Mouse (Mus musculus): ENCODE results near the gene Abhd17c. TPM values are rescaled to one million over a fixed set of nuclear protein-coding genes. Genes with fewer than 3 reads are reported as not detected.
A peak's percentile ranks its signal among the peaks of the same experiment; 100 is the strongest.
"Not testable (repeated sequence)": the region's sequence is repeated elsewhere in the genome, so short reads cannot be mapped to it uniquely, and the experiment has no call there.

The Abhd17c gene
- total RNA-seq (2022): 10 to 100 TPM in 1 of 4 experiments, 1 to 10 TPM in 3; 8.5 to 10.2 (median 8.9) TPM

DNA sequence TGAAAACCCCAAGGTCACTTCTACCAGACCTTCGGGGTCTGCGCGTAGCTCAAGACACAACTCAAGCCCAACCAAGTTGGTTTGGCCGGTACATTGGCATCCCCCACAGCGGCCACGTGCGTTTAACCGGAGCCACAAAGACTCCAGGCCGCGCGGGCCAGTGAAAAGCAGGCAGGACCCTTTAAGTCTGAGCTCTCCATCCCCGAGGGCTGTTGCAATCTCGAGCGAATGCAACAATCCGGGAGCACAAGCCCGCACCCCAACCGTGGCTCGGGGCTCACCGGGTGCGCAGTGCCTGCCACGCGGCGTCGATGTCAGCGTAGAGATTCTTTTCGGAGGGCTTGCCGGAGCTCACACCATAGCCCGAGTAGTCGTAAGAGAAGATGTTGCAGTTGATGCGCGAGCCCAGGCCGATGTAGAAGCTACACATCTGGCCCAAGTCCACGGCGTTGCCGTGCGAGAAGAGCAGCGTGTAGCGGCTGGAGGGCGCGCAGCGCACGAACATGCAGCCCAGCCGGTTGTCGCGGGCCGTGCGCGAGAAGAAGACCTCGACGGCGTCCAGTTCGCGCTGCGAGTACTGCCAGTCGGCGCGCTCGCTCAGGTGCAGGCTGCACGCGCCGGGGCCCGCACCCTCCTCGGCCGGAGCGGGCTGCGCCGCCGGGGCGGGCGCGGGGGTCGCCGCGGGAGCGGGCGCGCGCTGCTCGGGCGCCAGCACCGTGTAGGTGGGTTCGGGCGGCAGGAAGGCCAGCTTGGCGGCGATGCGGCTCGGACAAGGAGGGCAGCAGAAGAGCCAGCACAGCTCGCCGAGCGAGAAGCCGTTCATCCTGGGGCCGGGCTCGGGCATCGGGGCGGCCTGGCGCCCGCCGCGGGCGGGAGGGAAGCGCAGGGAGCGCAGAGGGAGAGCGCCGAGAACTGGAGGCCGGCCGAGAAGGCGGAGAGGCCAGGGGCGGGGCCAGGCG, at the start of gene Abhd17c:
Gene Abhd17c, minus strand, starts transcription at position 893 of the 959 bp plus-strand sequence.
- DNase-seq (ENCODE audit: low spot score in 2 of 2): peak in 1 of 2 experiments; percentile 14

DNA sequence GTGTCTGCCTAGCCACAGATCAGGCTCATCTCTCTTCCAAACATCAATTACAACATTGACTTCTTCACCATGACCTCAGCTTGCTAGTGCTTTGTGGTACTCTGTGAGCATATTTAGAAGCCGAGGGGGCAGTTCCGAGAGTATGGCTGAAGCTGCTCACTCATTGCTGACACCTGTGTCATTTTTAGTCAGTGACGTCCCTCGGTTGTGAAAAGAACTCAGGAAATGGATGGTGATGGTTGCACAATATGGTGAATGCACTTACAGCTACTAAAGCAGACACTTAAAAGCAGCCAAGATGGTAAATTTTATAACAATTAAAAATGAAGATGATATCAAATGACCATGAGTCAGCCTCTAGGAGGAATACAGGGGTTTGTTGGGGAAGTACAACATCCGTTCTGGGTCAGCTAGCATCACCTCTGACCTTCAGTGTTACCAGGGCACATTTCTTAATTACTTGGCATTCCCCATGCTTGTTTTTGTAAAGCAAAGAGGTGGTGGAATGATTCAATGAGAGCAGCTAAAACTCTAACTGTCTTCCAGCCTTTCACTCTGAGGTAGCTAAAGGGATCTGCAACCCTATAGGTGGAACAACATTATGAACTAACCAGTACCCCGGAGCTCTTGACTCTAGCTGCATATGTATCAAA, 45.6 kb upstream of the Abhd17c start:
- DNase-seq (ENCODE audit: low spot score in 2 of 2): no peak

DNA sequence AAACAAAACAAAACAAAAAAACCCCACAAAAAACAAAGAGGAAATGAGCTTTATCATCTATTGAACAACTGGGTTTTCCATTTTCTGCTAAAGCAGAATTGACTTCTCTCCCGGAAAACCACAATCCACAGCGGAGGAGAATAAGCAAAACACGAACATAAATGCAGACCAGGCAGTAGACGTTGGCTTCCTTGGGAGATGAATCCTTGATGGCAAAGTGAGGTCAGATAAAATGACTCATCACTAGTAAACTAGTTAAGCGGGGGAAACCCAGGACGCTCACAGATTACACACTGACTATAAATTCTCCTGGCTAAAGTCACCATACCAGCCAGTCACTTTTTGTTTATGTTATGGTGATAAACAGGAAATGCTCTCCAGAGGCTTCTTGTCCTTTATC, 44.5 kb upstream of the Abhd17c start:
- no peak for DNase-seq (ENCODE audit: low spot score in 2 of 2)

DNA sequence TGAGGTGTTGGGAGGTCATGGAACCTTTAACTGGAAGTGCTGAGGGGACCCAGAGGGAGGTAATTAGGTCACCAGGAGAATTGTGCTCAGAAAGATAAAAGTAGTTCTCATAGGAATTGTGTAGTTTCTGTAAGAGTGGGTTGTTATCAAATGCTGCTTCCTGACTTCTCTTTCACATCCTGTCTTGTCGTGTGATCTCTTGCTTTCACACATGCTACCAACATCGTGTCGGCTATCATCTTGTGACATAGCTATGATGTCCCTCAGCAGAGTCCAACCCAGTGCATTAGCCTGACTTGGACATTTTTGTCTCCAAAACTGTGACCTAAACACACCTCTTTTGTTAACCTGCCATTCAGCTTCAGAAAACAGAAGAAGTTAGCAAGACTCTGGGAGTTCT, 40.6 kb upstream of the Abhd17c start:
- DNase-seq (ENCODE audit: low spot score in 2 of 2): no peak

DNA sequence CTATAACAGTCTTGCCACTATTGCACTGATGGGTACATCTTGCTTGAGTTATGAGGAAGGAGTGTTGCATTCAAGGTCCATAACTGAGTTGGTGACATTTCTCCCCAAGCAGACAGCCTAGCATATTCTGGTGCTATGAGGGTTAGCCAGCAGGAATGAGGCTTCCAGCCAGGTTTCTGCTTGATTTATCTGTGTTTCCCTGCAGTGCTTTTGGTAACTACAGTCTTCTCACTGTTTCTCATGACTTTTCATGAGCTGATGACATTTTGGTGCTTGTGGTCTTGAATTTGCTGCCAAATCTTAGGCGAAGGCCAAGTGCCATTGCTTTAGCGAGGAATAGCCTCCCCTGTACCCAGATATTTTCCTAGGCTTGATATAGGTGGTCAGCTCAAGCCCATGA, 39.8 kb upstream of the Abhd17c start:
- DNase-seq (ENCODE audit: low spot score in 2 of 2): no peak

DNA sequence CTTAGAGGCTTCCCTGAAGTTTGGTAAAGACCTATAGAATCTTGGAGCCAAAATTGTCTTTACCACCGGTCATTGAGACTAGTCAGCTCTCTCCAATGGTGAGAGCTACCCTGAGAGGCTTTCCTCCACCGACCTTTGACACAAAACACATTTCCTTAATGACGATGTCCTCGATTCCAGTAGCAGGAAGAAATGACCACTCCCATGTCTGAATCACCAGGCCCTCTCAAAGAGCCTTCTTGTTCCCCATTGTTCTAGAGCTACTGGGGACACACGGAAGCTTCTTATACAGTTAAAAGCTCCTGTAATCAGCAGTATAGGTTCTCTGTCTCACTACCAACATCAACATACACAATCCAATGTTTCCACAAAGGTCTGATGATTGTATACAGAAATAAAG, 36.5 kb upstream of the Abhd17c start:
- DNase-seq (ENCODE audit: low spot score in 2 of 2): no peak

DNA sequence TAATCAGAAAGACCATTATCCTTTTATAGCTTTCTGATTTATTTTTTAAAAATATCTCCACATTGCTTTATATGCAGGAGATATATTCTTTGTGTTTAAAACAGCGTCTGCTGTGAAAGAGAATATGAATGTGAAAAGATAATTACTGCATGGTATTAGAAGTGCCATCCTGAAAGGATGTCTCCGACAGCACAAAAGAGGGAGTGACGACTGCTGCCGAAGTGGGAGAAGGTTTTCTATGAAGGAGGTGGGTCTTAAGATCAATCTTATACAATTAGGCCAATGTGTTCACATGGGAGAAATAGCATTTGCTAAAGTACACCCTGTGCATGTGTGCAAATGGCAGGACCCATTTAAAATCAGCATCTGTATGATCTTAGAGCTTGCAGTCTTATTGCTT, 33.5 kb upstream of the Abhd17c start:
- DNase-seq (ENCODE audit: low spot score in 2 of 2): no peak

DNA sequence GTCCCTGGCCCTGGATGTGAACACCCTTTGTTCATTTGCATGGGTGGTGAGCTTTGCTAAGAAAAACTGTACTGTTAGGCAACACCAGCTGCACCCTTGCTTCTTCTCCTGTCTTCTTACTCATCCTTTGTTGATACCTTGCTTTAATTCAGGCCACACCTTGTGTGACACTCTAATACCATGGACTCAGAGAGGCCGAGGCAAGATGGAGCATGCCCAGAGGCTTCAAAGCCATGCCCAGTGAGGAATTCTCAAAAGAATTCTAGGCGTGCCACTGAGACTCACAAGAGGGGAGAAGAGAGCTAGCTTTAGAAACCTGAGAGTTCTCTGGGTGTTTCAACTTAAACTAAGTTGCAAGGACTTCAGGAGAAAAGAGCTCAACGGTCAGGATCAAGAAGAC, 33.0 kb upstream of the Abhd17c start:
- no peak for DNase-seq (ENCODE audit: low spot score in 2 of 2)

DNA sequence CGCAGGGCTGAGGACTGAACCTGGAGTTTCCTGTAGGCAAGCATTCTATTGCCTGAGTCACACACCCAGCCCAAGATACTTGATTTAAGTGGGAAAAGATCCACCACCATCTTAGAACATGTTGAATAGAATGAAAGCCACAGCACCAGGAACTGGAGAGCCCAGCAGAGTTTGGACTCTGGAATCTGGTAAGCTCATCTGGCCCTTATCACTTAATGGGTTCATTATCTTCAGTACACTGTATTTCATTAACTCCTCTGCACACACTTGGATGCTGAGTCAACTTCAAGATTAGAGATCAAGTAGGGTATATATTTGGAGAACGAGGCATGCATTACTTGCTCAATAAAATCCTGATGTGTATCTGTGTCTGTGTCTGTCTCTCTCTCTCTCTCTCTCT, 27.1 kb upstream of the Abhd17c start:
- not testable (repeated sequence) for DNase-seq (ENCODE audit: low spot score in 2 of 2)

DNA sequence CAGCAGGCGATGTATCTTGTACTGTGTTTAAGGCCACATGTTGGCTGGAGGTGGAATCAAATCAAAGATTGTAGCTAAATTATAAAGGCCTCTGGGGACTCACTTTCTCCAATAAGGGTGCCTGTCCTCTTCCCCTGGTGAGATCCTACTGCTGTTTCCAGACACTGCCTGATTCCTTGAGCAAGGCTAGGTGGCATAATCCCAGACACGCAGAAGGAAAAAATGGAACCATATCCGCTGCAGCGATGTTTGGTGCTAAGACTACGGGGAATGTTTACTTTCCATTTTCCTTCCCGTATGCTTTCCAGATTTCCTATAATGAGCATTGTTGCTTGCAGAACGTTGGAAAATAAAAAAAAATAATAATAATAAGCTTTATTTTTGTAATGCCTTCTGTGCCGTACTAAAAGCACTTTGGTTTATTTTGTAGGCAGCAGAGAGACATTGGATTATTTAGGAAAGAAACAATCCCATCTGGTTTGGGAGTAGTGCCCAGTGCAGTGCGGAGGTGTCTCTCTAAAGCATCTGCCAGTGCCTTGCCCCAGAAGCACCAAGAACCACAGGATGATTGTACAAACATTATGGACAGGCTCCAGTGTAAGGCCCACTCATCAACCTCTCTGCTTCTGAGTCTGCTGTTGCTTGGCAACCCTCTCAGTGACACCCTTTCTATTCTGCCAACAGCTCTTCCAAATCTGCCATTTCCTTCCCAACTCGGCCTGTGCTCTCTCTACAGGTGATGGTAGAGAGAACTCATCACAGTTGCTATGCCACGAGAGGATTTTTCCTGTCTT, 23.2 kb upstream of the Abhd17c start:
- DNase-seq (ENCODE audit: low spot score in 2 of 2): no peak

DNA sequence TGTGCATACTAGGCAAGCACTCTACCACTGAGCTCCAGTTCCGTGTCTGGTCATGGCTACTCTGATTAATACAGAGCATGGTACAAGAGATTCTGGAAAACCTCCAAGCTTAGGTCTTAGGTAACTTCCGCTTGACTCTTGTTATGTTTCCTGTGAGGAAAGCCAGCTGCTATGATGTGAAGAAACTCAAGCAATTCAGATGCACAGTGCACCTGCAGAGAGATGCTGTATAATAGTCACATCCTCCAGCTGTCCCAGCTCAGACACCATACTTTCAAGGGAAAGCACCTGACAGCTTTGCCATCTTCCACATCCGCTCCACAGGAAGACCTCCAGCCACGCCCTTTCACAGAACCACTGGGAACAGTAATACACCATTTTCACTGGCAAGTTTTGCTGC, 21.7 kb upstream of the Abhd17c start:
- no peak for DNase-seq (ENCODE audit: low spot score in 2 of 2)

DNA sequence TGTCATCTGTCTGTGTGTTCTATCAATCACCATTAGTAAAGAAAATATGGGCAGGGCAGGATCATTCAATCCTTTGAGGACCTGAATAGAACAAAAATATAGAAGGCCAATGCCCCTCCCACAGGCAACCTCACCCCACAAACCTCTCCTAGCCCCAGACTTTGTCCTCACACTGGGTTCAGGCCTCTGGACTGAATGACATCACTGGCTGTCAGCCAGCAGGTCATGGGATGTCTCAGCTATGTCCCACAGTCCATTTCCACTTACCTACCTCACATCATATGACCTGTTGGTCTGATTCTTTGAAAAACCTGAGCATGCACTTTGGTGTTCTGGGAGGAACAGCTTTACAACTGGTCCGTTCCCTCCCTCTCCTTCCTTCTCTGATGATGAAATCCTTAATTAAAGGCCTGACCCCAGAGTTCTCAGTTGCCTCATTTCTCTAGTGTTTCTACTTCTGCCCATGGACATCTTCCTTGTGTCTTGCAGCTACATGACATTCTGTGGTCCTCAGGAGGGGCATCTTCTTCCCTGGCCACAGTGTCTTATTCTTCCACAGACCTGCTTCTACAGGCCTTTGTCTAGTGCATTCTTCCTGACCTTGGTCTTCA, 19.6 kb upstream of the Abhd17c start:
- DNase-seq (ENCODE audit: low spot score in 2 of 2): no peak

DNA sequence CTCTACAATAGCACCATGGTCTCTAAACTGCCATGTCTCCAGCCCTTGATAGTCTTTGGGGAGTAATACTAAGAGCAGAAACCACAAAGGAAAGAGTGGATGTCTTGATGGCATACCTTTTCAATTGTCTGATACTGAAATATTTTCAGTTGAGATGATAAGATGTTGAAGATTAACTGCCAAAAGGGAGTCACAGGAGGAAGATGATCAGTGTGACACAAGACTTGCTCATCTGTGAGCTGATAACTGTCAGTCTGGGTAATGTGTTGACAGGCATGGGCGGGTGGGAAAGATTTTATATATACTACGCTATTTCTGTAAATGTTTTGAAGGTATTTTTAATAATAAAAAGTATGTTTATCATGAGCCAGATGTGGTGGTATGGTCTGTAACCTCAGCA, 16.7 kb upstream of the Abhd17c start:
- no peak for DNase-seq (ENCODE audit: low spot score in 2 of 2)

DNA sequence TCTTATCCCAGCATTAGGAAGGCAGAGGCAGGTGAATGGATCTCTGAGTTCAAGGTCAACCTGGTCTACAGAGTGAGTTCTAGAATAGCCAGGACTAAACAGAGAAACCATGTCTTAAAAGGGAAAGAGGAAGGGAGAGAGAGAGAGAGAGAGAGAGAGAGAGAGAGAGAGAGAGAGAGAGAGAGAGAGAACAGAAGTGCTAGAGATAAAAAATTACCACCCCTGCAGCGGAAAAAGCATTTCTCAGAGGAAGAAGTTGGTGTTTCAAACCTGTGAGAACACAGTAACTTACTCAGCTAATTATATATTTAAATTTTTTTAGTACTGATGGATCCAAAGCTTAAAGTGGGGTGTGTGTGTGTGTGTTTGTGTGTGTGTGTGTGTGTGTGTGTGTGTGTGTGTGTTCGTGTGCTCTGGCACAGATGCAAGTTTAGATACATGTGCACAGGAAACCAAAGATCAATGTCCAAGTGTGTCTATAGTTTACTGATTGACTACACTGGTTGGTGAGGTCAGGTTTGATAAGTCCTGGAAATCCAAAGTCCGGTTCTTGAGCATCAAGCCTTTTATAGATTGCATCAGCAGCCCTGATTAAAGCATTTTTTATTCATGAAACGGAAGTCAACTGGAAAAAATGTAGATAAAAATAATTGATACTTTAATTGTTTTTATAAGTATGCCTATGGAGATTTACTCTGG, 15.2 kb upstream of the Abhd17c start:
- DNase-seq (ENCODE audit: low spot score in 2 of 2): no peak

DNA sequence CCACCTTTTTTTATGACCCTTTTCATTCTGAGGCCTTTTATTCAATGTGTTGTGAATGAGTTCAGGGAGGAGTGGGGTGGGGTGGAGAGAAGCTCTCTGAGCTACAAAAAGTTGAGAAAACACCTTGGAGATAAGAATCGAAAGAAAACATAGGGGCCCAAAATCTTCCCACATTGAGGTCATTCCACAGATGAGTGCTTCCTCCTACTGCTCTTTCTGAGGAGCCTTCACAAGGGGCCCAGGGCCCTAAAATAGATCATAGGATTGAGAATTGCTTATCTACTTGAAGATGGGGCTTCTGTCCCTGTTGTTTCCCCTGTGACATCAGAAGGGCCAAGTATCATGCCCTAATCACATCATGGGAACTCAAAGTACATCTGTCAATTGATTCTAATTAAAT, 14.3 kb upstream of the Abhd17c start:
- DNase-seq (ENCODE audit: low spot score in 2 of 2): no peak

DNA sequence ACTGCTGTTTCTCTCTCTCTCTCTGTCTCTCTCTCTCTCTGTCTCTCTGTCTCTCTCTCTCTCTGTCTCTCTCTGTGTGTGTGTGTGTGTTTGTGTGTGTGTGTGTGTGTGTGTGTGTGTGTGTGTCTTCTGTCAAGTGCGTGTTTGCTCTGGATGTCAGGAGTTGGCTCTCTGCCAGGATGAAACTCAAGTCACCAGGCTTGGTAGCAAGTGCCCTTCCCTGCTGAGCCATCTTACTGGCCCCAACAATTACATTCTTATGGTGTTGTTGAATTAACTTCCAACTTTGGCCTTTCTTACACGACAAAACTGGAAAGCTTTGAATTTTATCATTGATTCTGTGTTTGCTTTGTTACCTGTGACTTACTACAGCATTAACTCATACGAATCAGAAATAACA, 13.6 kb upstream of the Abhd17c start:
- no peak for DNase-seq (ENCODE audit: low spot score in 2 of 2)

DNA sequence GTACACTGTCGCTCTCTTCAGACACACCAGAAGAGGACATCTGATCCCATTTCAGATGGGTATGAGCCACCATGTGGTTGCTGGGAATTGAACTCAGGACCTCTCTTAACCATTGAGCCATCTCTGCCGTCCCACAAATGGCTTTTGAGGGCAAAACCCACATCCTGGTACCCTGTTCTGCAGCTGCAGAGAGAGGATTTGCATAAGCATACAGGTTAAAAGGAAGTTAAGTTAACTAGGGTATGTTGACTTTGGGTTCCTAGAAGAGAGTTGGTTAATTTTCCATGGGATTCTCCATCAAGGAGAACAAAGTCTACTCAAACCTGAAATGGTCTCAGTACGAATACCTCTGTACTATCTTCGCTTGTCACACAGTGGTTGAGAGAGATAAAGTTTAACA, 13.2 kb upstream of the Abhd17c start:
- no peak for DNase-seq (ENCODE audit: low spot score in 2 of 2)

DNA sequence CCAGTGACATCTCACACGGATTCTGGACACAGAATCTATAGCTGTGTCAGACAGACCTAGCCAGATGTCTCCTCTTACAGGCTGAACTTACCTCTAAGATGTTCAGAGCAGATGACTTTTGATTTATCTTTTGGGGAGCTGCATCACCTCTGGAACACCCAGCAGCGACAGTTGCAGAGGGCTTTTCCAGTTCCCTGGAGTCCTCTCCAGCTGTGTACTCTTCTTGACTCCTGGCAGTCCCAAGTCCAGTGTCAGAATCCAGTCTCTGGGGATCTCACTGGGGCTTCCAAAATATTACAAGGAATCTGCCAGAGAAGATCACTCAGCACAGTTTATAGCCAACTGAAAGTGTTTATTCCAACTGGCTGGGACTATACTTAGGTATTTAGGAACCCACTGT, 12.7 kb upstream of the Abhd17c start:
- DNase-seq (ENCODE audit: low spot score in 2 of 2): no peak

DNA sequence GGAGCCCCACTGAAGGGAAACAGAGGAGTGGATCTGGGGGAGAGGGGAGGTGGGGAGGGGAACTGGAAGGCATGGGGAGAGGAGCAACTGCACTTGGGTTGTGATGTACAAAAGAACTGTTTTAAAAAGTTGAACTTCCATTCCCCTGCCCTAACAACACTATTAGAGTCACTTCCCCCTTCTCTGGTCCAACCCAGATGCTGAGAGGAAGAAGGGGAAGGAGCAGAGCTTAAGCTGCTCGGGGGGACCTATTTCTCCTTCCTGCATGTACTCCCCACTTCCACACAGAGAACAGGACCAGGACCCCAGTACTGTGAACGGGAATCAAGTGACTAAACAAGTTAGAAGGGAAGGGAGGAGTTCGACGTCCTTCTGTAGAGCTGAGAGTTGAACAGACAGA, 11.9 kb upstream of the Abhd17c start:
- DNase-seq (ENCODE audit: low spot score in 2 of 2): no peak

DNA sequence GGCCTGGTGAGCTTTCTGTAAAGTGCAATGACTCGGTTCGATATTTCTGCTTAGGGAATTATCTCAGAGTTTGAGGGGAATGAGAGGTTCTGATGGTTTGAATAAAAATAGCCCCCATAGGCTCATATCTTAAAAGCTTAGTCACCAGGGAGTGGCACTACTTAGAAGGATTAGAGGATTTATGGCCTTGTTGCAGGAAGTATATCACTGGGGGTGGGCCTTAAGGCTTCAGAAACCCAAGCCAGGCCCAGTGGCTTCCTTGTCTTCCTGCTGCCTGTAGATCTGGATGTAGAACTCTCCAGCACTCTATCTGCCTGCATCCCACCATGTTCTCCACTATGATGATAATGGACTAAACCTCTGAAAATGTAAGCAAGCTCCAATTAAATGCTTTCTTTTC, 7.7 kb upstream of the Abhd17c start:
- no peak for DNase-seq (ENCODE audit: low spot score in 2 of 2)

DNA sequence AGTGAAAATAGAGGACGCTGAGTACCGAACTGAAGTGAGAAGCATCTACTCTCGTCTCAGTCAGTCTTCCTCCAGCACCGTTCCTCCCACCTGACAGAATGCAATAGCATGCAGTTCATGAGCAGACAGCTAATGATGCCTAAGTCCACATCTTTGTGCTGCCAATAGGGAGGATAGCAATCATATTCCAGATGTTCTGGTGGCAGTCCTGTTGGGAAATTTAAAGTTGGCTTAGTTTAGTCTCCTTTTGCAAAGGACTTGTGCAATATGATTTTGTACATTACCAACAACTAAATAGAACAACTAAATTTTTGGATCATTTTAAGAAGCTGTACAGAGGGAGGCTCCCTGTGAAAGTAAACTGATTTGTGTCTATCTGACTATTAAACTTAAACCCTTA, 2.1 kb upstream of the Abhd17c start:
- DNase-seq (ENCODE audit: low spot score in 2 of 2): no peak
